Mouse (Mus musculus): ENCODE measurements around the gene Erbb3.

- TF ChIP-seq CTCF (IDR thresholded peaks at IDR 0.05; ENCODE audit: low read depth), result no peak
- no peak for TF ChIP-seq EP300 (IDR thresholded peaks at IDR 0.05; ENCODE audit: low read depth)
Measured at GRCm38 (mm10) chr10:128584386-128584785, 5.1 kb downstream of the Erbb3 start.
